Mouse (Mus musculus): ENCODE measurements at regions not wholly inside any gene's neighbourhood (a gene's known extent, or its start where the extent isn't known, plus 50 kb on each side); places are given as distances from the start of the nearest gene placed in this dataset.

- TF ChIP-seq CTCF (IDR thresholded peaks at IDR 0.05; ENCODE audit: low read depth, low read length) (no peak), POLR2A (IDR thresholded peaks at IDR 0.05; ENCODE audit: extremely low read depth, insufficient read depth, low read length) (no peak)
Measured at GRCm38 (mm10) chr3:18641688-18642087, 693.5 kb downstream of the Cypt12 start.
